Mouse (Mus musculus): Measurements from ENCODE around the gene Nipa1. TPM values are rescaled to one million over a fixed set of nuclear protein-coding genes. Genes with fewer than 3 reads are reported as not detected.
A peak's percentile ranks its signal among the peaks of the same experiment; 100 is the strongest.

Gene Nipa1
- 9.6 and 10.0 TPM in 2 replicates for polyA plus RNA-seq (2015; fragmentation: Nextera tagmentation; extraction: Ambion mirVana)

- no peak for ATAC-seq
Measured at GRCm38 (mm10) chr7:56019930-56020253, at the start of gene Nipa1. Gene Nipa1, minus strand, starts transcription at chr7:56019954.

GRCm38 (mm10) chr7:56066634-56067033 lies 46.9 kb upstream of the Nipa1 start:
- ATAC-seq = no peak
- WGBS = 89% methylated on average over 1 of the region's 1 CpGs
- H3K27ac ChIP-seq (ENCODE audit: low read length) = no peak overlapping the region

More at GRCm38 (mm10) chr7:56019930-56020253, at the start of gene Nipa1:
- Histone ChIP-seq H3K9ac (replicated peaks; ENCODE audit: low read depth) (peak within 1 kb of the TSS; percentile 56), H3K9me3 (ENCODE audit: low read length) (no peaks in the 10 kb centered on the region), H3K4me2 (replicated peaks; ENCODE audit: low read depth, low read length) (peak within 1 kb of the TSS; percentile 93), H3K27me3 (replicated peaks; ENCODE audit: insufficient read depth, low read length) (no peaks in the 10 kb centered on the region), H3K36me3 (ENCODE audit: insufficient read depth, low read length) (no peaks in the 10 kb centered on the region), H3K27ac (ENCODE audit: low read length) (peak within 1 kb of the TSS; percentile 78), H3K4me1 (ENCODE audit: insufficient read depth, low read depth, low read length) (no peaks in the 10 kb centered on the region), H3K4me3 (ENCODE audit: low read depth, low read length) (peak within 1 kb of the TSS; percentile 74)
- 37% methylated on average over 3 of the region's 3 CpGs for WGBS
- DNase-seq (ENCODE audit: low spot score) = no peak
- TF ChIP-seq EP300 (IDR thresholded peaks at IDR 0.05) (no peak), CTCF (IDR thresholded peaks at IDR 0.05) (no peak)

GRCm38 (mm10) chr7:56066136-56066535 lies 46.4 kb upstream of the Nipa1 start:
- ATAC-seq = no peak
- TF ChIP-seq EP300 (IDR thresholded peaks at IDR 0.05) (0 out of 2 replicates have a peak, but pooled peaks have one; percentile 19), CTCF (IDR thresholded peaks at IDR 0.05) (no peak)

More at GRCm38 (mm10) chr7:56066634-56067033, 46.9 kb upstream of the Nipa1 start:
- no peak for DNase-seq (ENCODE audit: low spot score)
- no peak overlapping the region for H3K4me3 ChIP-seq (ENCODE audit: low read depth, low read length)
- H3K9me3 ChIP-seq (ENCODE audit: low read length) = no peaks in the 10 kb centered on the region
- no peaks in the 10 kb centered on the region for H3K4me1 ChIP-seq (ENCODE audit: insufficient read depth, low read depth, low read length)
- TF ChIP-seq CTCF (IDR thresholded peaks at IDR 0.05) (no peak), EP300 (IDR thresholded peaks at IDR 0.05) (no peak)
- no peak overlapping the region for H3K4me2 ChIP-seq (replicated peaks; ENCODE audit: low read depth, low read length)
- no peaks in the 10 kb centered on the region for H3K27me3 ChIP-seq (replicated peaks; ENCODE audit: insufficient read depth, low read length)
- 0 out of 2 replicates have a peak, but pooled peaks cover 2% of the 10 kb centered on the region for H3K36me3 ChIP-seq (ENCODE audit: insufficient read depth, low read length)
- no peak overlapping the region for H3K9ac ChIP-seq (replicated peaks; ENCODE audit: low read depth)

GRCm38 (mm10) chr7:56064876-56065275 lies 45.1 kb upstream of the Nipa1 start:
- TF ChIP-seq CTCF (IDR thresholded peaks at IDR 0.05) (no peak), EP300 (IDR thresholded peaks at IDR 0.05) (no peak)
- no peaks in the 10 kb centered on the region for H3K4me1 ChIP-seq (ENCODE audit: insufficient read depth, low read depth, low read length)
- H3K4me3 ChIP-seq (ENCODE audit: low read depth, low read length) = no peak overlapping the region
- no peaks in the 10 kb centered on the region for H3K27me3 ChIP-seq (replicated peaks; ENCODE audit: insufficient read depth, low read length)
- WGBS = 96% methylated on average over 1 of the region's 1 CpGs
- H3K27ac ChIP-seq (ENCODE audit: low read length) = no peak overlapping the region
- H3K9me3 ChIP-seq (ENCODE audit: low read length) = no peaks in the 10 kb centered on the region
- H3K9ac ChIP-seq (replicated peaks; ENCODE audit: low read depth) = no peak overlapping the region
- H3K4me2 ChIP-seq (replicated peaks; ENCODE audit: low read depth, low read length) = no peak overlapping the region
- DNase-seq (ENCODE audit: low spot score) = no peak
- H3K36me3 ChIP-seq (ENCODE audit: insufficient read depth, low read length) = 0 out of 2 replicates have a peak, but pooled peaks cover 3% of the 10 kb centered on the region
- no peak for ATAC-seq

More at GRCm38 (mm10) chr7:56066136-56066535, 46.4 kb upstream of the Nipa1 start:
- Histone ChIP-seq H3K4me2 (replicated peaks; ENCODE audit: low read depth, low read length) (no peak overlapping the region), H3K9ac (replicated peaks; ENCODE audit: low read depth) (no peak overlapping the region), H3K9me3 (ENCODE audit: low read length) (no peaks in the 10 kb centered on the region), H3K27me3 (replicated peaks; ENCODE audit: insufficient read depth, low read length) (no peaks in the 10 kb centered on the region), H3K27ac (ENCODE audit: low read length) (no peak overlapping the region), H3K4me3 (ENCODE audit: low read depth, low read length) (no peak overlapping the region), H3K4me1 (ENCODE audit: insufficient read depth, low read depth, low read length) (no peaks in the 10 kb centered on the region), H3K36me3 (ENCODE audit: insufficient read depth, low read length) (0 out of 2 replicates have a peak, but pooled peaks cover 3% of the 10 kb centered on the region)
- WGBS = 35% methylated on average over 2 of the region's 2 CpGs
- peak; percentile 21 for DNase-seq (ENCODE audit: low spot score)

GRCm38 (mm10) chr7:56055338-56055737 lies 35.6 kb upstream of the Nipa1 start:
- TF ChIP-seq CTCF (IDR thresholded peaks at IDR 0.05) (no peak), EP300 (IDR thresholded peaks at IDR 0.05) (no peak)
- ATAC-seq (no peak), DNase-seq (ENCODE audit: low spot score) (no peak)
- 95% methylated on average over 3 of the region's 3 CpGs for WGBS
- Histone ChIP-seq H3K27ac (ENCODE audit: low read length) (no peak overlapping the region), H3K27me3 (replicated peaks; ENCODE audit: insufficient read depth, low read length) (no peaks in the 10 kb centered on the region), H3K36me3 (ENCODE audit: insufficient read depth, low read length) (peaks cover 6% of the 10 kb centered on the region; the same call in 1 of the 2 replicates), H3K9ac (replicated peaks; ENCODE audit: low read depth) (no peak overlapping the region), H3K4me3 (ENCODE audit: low read depth, low read length) (no peak overlapping the region), H3K4me1 (ENCODE audit: insufficient read depth, low read depth, low read length) (peaks cover 4% of the 10 kb centered on the region; the same call in 1 of the 2 replicates), H3K4me2 (replicated peaks; ENCODE audit: low read depth, low read length) (no peak overlapping the region), H3K9me3 (ENCODE audit: low read length) (no peaks in the 10 kb centered on the region)

- no peak overlapping the region for H3K4me2 ChIP-seq (replicated peaks; ENCODE audit: low read depth, low read length)
Measured at GRCm38 (mm10) chr7:56052996-56053395, 33.2 kb upstream of the Nipa1 start.

More at GRCm38 (mm10) chr7:56052996-56053395, 33.2 kb upstream of the Nipa1 start:
- H3K27me3 ChIP-seq (replicated peaks; ENCODE audit: insufficient read depth, low read length) = no peaks in the 10 kb centered on the region
- DNase-seq (ENCODE audit: low spot score) = no peak
- H3K9ac ChIP-seq (replicated peaks; ENCODE audit: low read depth) = no peak overlapping the region
- H3K4me3 ChIP-seq (ENCODE audit: low read depth, low read length) = no peak overlapping the region
- peaks cover 6% of the 10 kb centered on the region; the same call in 1 of the 2 replicates for H3K36me3 ChIP-seq (ENCODE audit: insufficient read depth, low read length)
- H3K27ac ChIP-seq (ENCODE audit: low read length) = no peak overlapping the region
- no peaks in the 10 kb centered on the region for H3K9me3 ChIP-seq (ENCODE audit: low read length)
- ATAC-seq = no peak
- peaks cover 4% of the 10 kb centered on the region; the same call in 1 of the 2 replicates for H3K4me1 ChIP-seq (ENCODE audit: insufficient read depth, low read depth, low read length)
- TF ChIP-seq CTCF (IDR thresholded peaks at IDR 0.05) (no peak), EP300 (IDR thresholded peaks at IDR 0.05) (no peak)
